Mouse (Mus musculus): ENCODE measurements around the gene Nxn. TPM values are rescaled to one million over a fixed set of nuclear protein-coding genes. Genes with fewer than 3 reads are reported as not detected.

Gene Nxn
- polyA plus RNA-seq, 1 experiment from 2014 or later, result 11.9 TPM

DNA sequence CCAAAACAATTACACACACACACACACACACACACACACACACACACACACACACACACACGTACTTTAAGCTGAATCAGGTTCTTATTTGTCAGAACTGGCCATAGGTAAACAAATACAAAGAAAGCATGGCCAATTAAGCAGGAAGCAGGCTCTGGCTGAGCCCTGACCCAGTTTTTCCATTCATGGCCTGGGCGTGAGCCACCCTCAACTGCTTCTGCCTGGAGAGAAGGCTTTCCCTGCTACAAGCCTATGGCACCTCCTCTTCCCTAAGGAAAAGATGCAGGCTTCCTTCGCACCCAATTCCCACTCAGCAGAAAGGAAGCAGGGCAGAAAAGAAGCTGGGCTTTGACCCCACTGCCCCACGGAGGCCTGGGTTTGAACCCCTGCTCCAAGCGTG lies 76.0 kb downstream of the Nxn start:
- TF ChIP-seq CTCF (IDR thresholded peaks at IDR 0.05) (no peak), EP300 (IDR thresholded peaks at IDR 0.05) (no peak)
- no peak overlapping the region for H3K9ac ChIP-seq (replicated peaks; ENCODE audit: low read depth)
- no peak overlapping the region for H3K4me2 ChIP-seq (replicated peaks; ENCODE audit: low read depth, low read length)
- ATAC-seq, result peak; percentile 22; the same call in 1 of the 2 replicates
- no peak overlapping the region for H3K4me3 ChIP-seq (ENCODE audit: low read depth, low read length)
- no peak for DNase-seq (ENCODE audit: low spot score)
- 59% methylated on average over 5 of the region's 5 CpGs for WGBS
- H3K4me1 ChIP-seq (ENCODE audit: insufficient read depth, low read depth, low read length), result peaks cover 10% of the 10 kb centered on the region; the same call in 1 of the 2 replicates
- H3K27me3 ChIP-seq (replicated peaks; ENCODE audit: insufficient read depth, low read length), result no peaks in the 10 kb centered on the region
- no peaks in the 10 kb centered on the region for H3K36me3 ChIP-seq (ENCODE audit: insufficient read depth, low read length)
- no peaks in the 10 kb centered on the region for H3K9me3 ChIP-seq (ENCODE audit: low read length)
- H3K27ac ChIP-seq (ENCODE audit: low read length), result no peak overlapping the region

DNA sequence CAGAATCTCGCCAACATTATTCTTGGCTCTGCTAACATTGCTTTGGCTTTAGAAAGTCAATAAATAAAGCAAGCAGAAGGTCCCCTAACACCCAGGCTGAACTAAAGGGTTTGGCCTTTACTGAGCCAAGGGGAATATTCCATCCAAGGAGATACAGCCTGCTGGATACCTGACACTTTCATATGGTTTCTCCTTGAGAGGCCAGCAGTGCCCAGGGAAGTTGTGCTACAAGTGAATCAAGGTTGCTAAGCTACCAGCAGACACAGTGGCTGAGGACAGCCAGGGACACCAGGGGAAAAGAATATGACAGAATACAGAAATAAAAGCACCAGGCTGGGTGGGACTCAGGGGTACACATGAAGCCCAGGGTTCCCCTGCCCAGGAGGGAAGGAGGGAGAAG lies 76.9 kb downstream of the Nxn start:
- DNase-seq (ENCODE audit: low spot score) (no peak), ATAC-seq (no peak)
- no peaks in the 10 kb centered on the region for H3K36me3 ChIP-seq (ENCODE audit: insufficient read depth, low read length)
- no peak overlapping the region for H3K27ac ChIP-seq (ENCODE audit: low read length)
- H3K4me3 ChIP-seq (ENCODE audit: low read depth, low read length), result no peak overlapping the region
- no peak overlapping the region for H3K9ac ChIP-seq (replicated peaks; ENCODE audit: low read depth)
- 56% methylated on average over 1 of the region's 1 CpGs for WGBS
- H3K4me1 ChIP-seq (ENCODE audit: insufficient read depth, low read depth, low read length), result peaks cover 10% of the 10 kb centered on the region; the same call in 1 of the 2 replicates
- no peak for TF ChIP-seq EP300 (IDR thresholded peaks at IDR 0.05)
- TF ChIP-seq CTCF (IDR thresholded peaks at IDR 0.05), result no peak
- no peak overlapping the region for H3K4me2 ChIP-seq (replicated peaks; ENCODE audit: low read depth, low read length)
- no peaks in the 10 kb centered on the region for H3K27me3 ChIP-seq (replicated peaks; ENCODE audit: insufficient read depth, low read length)
- no peaks in the 10 kb centered on the region for H3K9me3 ChIP-seq (ENCODE audit: low read length)

DNA sequence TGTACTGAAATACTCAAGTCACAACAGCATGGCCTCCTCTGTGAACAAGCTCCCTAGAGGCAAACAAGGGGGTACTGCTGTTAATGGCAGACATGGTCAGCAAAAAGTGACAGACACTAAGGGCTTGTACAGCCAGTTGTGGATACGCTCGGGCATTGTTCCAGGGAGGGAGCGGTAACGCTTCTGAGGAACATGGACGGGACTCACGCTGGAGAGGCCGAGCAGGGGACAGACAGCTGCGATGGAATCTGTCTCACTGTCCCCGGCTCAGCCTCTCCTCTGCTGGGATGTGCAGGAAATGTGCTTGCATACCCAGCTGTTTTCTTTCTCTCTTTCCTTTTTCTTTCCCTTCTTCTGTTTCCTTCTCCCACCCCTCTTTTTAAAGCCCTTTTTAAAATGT lies 78.5 kb downstream of the Nxn start:
- 69% methylated on average over 9 of the region's 9 CpGs for WGBS
- no peaks in the 10 kb centered on the region for H3K36me3 ChIP-seq (ENCODE audit: insufficient read depth, low read length)
- H3K27me3 ChIP-seq (replicated peaks; ENCODE audit: insufficient read depth, low read length), result no peaks in the 10 kb centered on the region
- H3K9me3 ChIP-seq (ENCODE audit: low read length), result no peaks in the 10 kb centered on the region
- no peak for DNase-seq (ENCODE audit: low spot score)
- H3K4me2 ChIP-seq (replicated peaks; ENCODE audit: low read depth, low read length), result no peak overlapping the region
- H3K4me3 ChIP-seq (ENCODE audit: low read depth, low read length), result no peak overlapping the region
- H3K9ac ChIP-seq (replicated peaks; ENCODE audit: low read depth), result no peak overlapping the region
- no peak for ATAC-seq
- no peak overlapping the region for H3K27ac ChIP-seq (ENCODE audit: low read length)
- peaks cover 10% of the 10 kb centered on the region; the same call in 1 of the 2 replicates for H3K4me1 ChIP-seq (ENCODE audit: insufficient read depth, low read depth, low read length)
- TF ChIP-seq CTCF (IDR thresholded peaks at IDR 0.05) (no peak), EP300 (IDR thresholded peaks at IDR 0.05) (no peak)

DNA sequence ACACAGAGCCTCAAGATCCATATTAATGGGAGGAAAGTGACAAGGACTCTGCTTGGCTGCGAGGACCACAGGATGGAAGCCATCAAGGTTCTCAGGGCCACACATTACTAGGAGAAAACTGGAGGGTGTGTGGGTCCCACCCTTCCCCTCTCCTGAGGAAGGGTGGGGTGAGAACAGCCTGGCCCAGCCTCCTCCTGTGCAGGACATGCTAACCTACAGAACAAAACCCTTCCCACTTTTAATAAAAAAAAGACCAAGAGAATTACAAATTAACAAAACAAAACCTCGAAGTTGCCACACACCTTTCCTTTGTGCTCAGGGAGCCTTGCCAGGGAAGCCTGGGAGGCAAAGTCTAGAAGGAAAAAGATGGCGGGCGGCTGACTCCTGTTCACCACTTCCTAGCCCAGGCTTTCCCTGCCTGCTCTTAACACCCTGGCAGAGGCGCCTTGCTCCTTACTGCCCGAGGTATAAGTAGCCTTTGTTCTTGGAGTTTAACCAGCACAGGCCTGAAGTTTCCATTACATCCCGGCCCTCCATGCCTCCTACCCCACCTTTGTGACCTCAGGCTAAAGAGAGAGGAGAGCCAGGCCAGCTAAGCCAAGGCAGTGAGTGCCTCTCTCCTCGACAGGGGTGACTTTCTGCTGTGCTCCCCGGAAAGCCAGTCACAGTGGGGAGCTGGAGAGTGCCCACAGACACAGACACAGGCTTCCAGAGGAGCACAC lies 79.1 kb downstream of the Nxn start:
- H3K27me3 ChIP-seq (replicated peaks; ENCODE audit: insufficient read depth, low read length), result no peaks in the 10 kb centered on the region
- ATAC-seq, result peak; percentile 38; the same call in 1 of the 2 replicates
- no peak overlapping the region for H3K9ac ChIP-seq (replicated peaks; ENCODE audit: low read depth)
- peaks cover 10% of the 10 kb centered on the region; the same call in 1 of the 2 replicates for H3K4me1 ChIP-seq (ENCODE audit: insufficient read depth, low read depth, low read length)
- H3K36me3 ChIP-seq (ENCODE audit: insufficient read depth, low read length), result no peaks in the 10 kb centered on the region
- no peak overlapping the region for H3K4me3 ChIP-seq (ENCODE audit: low read depth, low read length)
- H3K4me2 ChIP-seq (replicated peaks; ENCODE audit: low read depth, low read length), result no peak overlapping the region
- H3K27ac ChIP-seq (ENCODE audit: low read length), result no peak overlapping the region
- no peak for DNase-seq (ENCODE audit: low spot score)
- H3K9me3 ChIP-seq (ENCODE audit: low read length), result no peaks in the 10 kb centered on the region
- WGBS, result 56% methylated on average over 9 of the region's 9 CpGs
- no peak for TF ChIP-seq CTCF (IDR thresholded peaks at IDR 0.05)
- 0 out of 2 replicates have a peak, but pooled peaks have one; percentile 9 for TF ChIP-seq EP300 (IDR thresholded peaks at IDR 0.05)

DNA sequence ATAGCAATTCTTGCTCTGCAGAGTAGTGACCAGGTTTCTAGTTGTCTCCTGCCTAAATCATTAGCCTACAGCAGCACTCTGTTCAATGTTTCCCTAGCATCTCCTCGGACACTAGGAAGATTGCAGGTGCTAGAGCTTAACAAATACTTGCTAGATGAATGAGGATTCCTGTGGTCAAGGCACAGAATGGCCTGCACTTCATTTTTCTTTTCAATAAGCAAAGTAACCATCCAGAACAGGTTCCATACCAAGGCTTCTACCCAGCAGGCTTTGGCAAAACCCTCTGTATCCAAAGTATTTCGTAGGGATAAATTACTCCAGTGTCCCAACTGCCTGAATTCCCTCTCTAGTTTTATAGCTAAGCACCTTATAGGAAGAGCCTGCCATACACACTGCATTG lies 81.0 kb downstream of the Nxn start:
- Histone ChIP-seq H3K36me3 (ENCODE audit: insufficient read depth, low read length) (no peaks in the 10 kb centered on the region), H3K27ac (ENCODE audit: low read length) (no peak overlapping the region), H3K4me2 (replicated peaks; ENCODE audit: low read depth, low read length) (no peak overlapping the region), H3K27me3 (replicated peaks; ENCODE audit: insufficient read depth, low read length) (no peaks in the 10 kb centered on the region), H3K4me1 (ENCODE audit: insufficient read depth, low read depth, low read length) (peaks cover 7% of the 10 kb centered on the region; the same call in 1 of the 2 replicates), H3K9ac (replicated peaks; ENCODE audit: low read depth) (no peak overlapping the region), H3K9me3 (ENCODE audit: low read length) (no peaks in the 10 kb centered on the region), H3K4me3 (ENCODE audit: low read depth, low read length) (no peak overlapping the region)
- no peak for TF ChIP-seq EP300 (IDR thresholded peaks at IDR 0.05)
- no peak for TF ChIP-seq CTCF (IDR thresholded peaks at IDR 0.05)
- no peak for DNase-seq (ENCODE audit: low spot score)
- WGBS, result 66% methylated on average over 2 of the region's 2 CpGs
- ATAC-seq, result no peak

DNA sequence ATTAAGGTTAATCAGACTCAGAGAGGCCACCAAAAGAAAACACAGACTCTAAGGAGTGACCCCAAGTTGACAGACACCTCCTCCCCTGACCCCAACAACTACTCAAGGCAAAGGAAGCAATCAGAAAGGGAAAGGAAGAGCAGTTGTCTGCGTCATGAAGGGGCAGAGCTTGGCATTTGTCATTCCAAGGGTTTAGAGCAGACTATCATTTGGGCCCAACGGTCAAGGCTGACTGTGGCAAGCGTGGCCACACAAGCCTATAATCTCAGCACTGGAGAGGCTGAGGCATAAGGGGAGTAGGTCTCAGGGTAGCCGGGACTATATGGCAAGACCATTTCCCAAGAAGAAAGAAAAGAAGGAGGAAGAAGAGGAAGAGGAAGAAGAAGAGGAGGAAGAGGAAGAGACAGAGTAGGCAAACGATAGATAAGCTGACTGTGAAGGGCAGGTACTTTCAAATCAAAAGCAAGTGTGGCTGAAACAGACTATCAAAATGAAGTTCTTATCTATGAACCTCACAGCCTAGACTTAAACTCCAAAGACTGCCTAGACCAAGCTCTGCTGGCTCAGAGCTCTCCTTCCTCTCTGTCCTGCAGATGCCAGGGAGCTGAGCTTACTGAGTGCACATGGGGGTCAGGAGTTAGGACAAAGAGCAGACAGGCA lies 83.0 kb downstream of the Nxn start:
- no peaks in the 10 kb centered on the region for H3K9me3 ChIP-seq (ENCODE audit: low read length)
- no peaks in the 10 kb centered on the region for H3K36me3 ChIP-seq (ENCODE audit: insufficient read depth, low read length)
- no peak overlapping the region for H3K9ac ChIP-seq (replicated peaks; ENCODE audit: low read depth)
- H3K4me3 ChIP-seq (ENCODE audit: low read depth, low read length), result no peak overlapping the region
- no peak overlapping the region for H3K27ac ChIP-seq (ENCODE audit: low read length)
- no peak for TF ChIP-seq EP300 (IDR thresholded peaks at IDR 0.05)
- no peak for TF ChIP-seq CTCF (IDR thresholded peaks at IDR 0.05)
- no peak for DNase-seq (ENCODE audit: low spot score)
- ATAC-seq, result no peak
- no peaks in the 10 kb centered on the region for H3K27me3 ChIP-seq (replicated peaks; ENCODE audit: insufficient read depth, low read length)
- 0 out of 2 replicates have a peak, but pooled peaks cover 4% of the 10 kb centered on the region for H3K4me1 ChIP-seq (ENCODE audit: insufficient read depth, low read depth, low read length)
- H3K4me2 ChIP-seq (replicated peaks; ENCODE audit: low read depth, low read length), result no peak overlapping the region
- 74% methylated on average over 5 of the region's 5 CpGs for WGBS

All from lung, postnatal 0 days (tissue).